Mouse (Mus musculus) myocyte (in vitro differentiated cells): ENCODE data around the gene Arhgef17.

ENCODE experiments used
- CEBPB ChIP-seq: IDR thresholded peaks from 2 replicates; pipeline ENCODE4 v1.6.1; 2011; ENCODE audit warnings: mild to moderate bottlenecking, moderate library complexity; ENCODE audit not compliant: poor library complexity, insufficient read depth, severe bottlenecking
- MAX ChIP-seq: IDR thresholded peaks from one replicate; pipeline ENCODE4 v1.6.1; 2011; ENCODE audit warnings: low read depth, mild to moderate bottlenecking, control low read depth
- POLR2A ChIP-seq: IDR thresholded peaks from one replicate; pipeline ENCODE4 v1.6.1; 2011; ENCODE audit warnings: low read depth, mild to moderate bottlenecking, control low read depth, moderate library complexity; ENCODE audit not compliant: insufficient read length
- POLR2AphosphoS2 ChIP-seq: IDR thresholded peaks from one replicate; pipeline ENCODE4 v1.6.1; 2011; ENCODE audit warnings: low read depth, control low read depth; ENCODE audit not compliant: insufficient read length
- TCF12 ChIP-seq: IDR thresholded peaks from one replicate; pipeline ENCODE4 v1.6.1; 2011; ENCODE audit warnings: mild to moderate bottlenecking, control low read depth; ENCODE audit not compliant: poor library complexity, insufficient read depth, severe bottlenecking
- TCF3 ChIP-seq: IDR thresholded peaks from one replicate; pipeline ENCODE4 v1.6.1; 2011; ENCODE audit warnings: low read depth, control low read depth; ENCODE audit not compliant: insufficient read length
- USF1 ChIP-seq: IDR thresholded peaks from one replicate; pipeline ENCODE4 v1.6.1; 2011; ENCODE audit warnings: low read depth, mild to moderate bottlenecking, control low read depth, moderate library complexity

DNA sequence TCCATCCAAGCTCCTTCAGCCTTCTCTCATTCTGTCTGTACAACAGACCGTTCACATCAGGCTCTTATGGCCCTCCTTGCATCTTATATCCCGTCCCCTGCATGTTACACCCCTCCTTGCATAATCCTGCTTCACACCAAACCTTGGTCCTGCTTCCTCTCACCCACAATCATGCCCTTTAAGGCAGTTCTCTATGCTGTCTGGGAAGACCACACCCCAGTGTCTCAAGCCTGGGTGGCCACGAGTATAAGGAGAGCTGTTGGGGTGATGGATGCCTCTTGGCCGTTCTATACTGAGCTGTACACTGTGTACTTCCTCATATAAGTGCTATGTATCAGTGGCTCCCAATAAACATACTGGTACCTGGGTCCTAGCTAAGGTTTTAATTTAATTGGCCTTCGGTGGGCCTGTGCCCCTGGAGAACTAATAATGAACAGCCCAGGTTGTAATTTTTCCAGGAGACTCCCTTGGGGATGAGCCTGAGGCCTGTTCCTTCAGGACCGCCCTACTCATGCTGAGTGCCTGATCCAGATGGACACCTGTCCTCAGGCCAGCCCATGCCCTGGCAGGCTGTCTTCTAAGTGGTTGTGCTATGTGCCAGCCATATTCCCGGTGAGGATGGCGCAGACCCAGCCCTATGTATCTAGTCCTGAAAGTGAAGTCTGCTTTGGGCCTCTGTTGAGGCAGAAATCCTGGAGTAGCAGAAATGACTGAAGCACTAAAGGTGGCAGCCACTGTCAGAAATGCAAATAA is 61.9 kb downstream of the Arhgef17 start:
- no peak for TF ChIP-seq TCF12
- TF ChIP-seq POLR2A, result no peak
- TF ChIP-seq TCF3, result no peak
- TF ChIP-seq POLR2AphosphoS2, result peak; percentile 54
- TF ChIP-seq CEBPB, result no peak
- TF ChIP-seq MAX, result no peak
- TF ChIP-seq USF1, result no peak
